1 mouse cellular context compared by ENCODE assay signal in genomic region chr11:83294133-83294532, GRCm38 (mm10).
TF ChIP-seq lines count a peak whose summit lies in the region.

No protein-coding gene starts in this region.

TF ChIP-seq in CH12.LX, 34 proteins besides CTCF, POLR2A, EP300 and RAD21:
- TF ChIP-seq CHD2 (IDR thresholded peaks at IDR 0.05; ENCODE audit: low read length) (no peak), POLR2AphosphoS2 (IDR thresholded peaks at IDR 0.05; ENCODE audit: low read depth, low read length) (0 out of 2 replicates have a peak, but pooled peaks have one; percentile 50)
TF ChIP-seq in CH12.LX: peak in this region for 1.
